Mouse (Mus musculus): Measurements from ENCODE around the gene Cnnm4. TPM values are rescaled to one million over a fixed set of nuclear protein-coding genes. Genes with fewer than 3 reads are reported as not detected.

Cnnm4 gene
- 1 to 10 TPM; 3.5 to 4.1 TPM for total RNA-seq (2021)

GRCm38 (mm10) chr1:36471181-36472105 lies at the start of gene Cnnm4:
Gene Cnnm4 (plus strand): TSS chr1:36471620.
- intact Hi-C loops (cut with DNase I) = loop anchor here (1.0 to 2.0 kb wide), 4 partner anchors 21 to 163 kb away; partner anchors contain the start of genes Kansl3 and Lman2l
- DNase-seq = peak; percentile 89 to 92

- intact Hi-C loops (cut with DNase I) = no loop called here
- no peak for DNase-seq
Measured at GRCm38 (mm10) chr1:36429511-36429910, 41.9 kb upstream of the Cnnm4 start.

- DNase-seq = no peak
- intact Hi-C loops (cut with DNase I) = no loop called here
Measured at GRCm38 (mm10) chr1:36432999-36433398, 38.4 kb upstream of the Cnnm4 start.

- intact Hi-C loops (cut with DNase I) = no loop called here
- DNase-seq = no peak
Measured at GRCm38 (mm10) chr1:36433616-36434015, 37.8 kb upstream of the Cnnm4 start.

- intact Hi-C loops (cut with DNase I) = no loop called here
- DNase-seq = peak; percentile 17 to 18
Measured at GRCm38 (mm10) chr1:36435071-36435470, 36.3 kb upstream of the Cnnm4 start.

- DNase-seq = no peak
- intact Hi-C loops (cut with DNase I) = no loop called here
Measured at GRCm38 (mm10) chr1:36436515-36436914, 34.9 kb upstream of the Cnnm4 start.

GRCm38 (mm10) chr1:36437223-36437622 lies 34.2 kb upstream of the Cnnm4 start:
- intact Hi-C loops (cut with DNase I) = no loop called here
- no peak for DNase-seq

- intact Hi-C loops (cut with DNase I) = no loop called here
- DNase-seq = peak; percentile 34 to 40
Measured at GRCm38 (mm10) chr1:36441101-36441500, 30.3 kb upstream of the Cnnm4 start.

GRCm38 (mm10) chr1:36444471-36445464 lies 26.7 kb upstream of the Cnnm4 start, which contains the start of gene Lman2l:
Gene Lman2l (minus strand): TSS chr1:36445271.
- intact Hi-C loops (cut with DNase I) = loop anchor here (2.0 to 5.0 kb wide), 2 partner anchors 26 to 48 kb away; partner anchors contain the start of gene Cnnm4

GRCm38 (mm10) chr1:36445508-36445907 lies 25.9 kb upstream of the Cnnm4 start:
- DNase-seq = no peak
- intact Hi-C loops (cut with DNase I) = loop anchor here (2.0 to 5.0 kb wide), 2 partner anchors 25 to 47 kb away; partner anchors contain the start of gene Cnnm4

More at GRCm38 (mm10) chr1:36444471-36445464, 26.7 kb upstream of the Cnnm4 start, which contains the start of gene Lman2l:
- peak; percentile 97 for DNase-seq

GRCm38 (mm10) chr1:36446106-36446824 lies 25.2 kb upstream of the Cnnm4 start:
- no peak for DNase-seq
- intact Hi-C loops (cut with DNase I) = loop anchor here (5.0 kb wide), 1 partner anchor 46 kb away; no protein-coding TSS in a partner anchor

GRCm38 (mm10) chr1:36446841-36447240 lies 24.6 kb upstream of the Cnnm4 start:
- intact Hi-C loops (cut with DNase I) = loop anchor here (5.0 kb wide), 1 partner anchor 45 kb away; no protein-coding TSS in a partner anchor
- DNase-seq = no peak

GRCm38 (mm10) chr1:36454055-36454815 lies 17.2 kb upstream of the Cnnm4 start:
- intact Hi-C loops (cut with DNase I) = no loop called here

GRCm38 (mm10) chr1:36457388-36458014 lies 13.9 kb upstream of the Cnnm4 start:
- DNase-seq = no peak
- intact Hi-C loops (cut with DNase I) = no loop called here

More at GRCm38 (mm10) chr1:36454055-36454815, 17.2 kb upstream of the Cnnm4 start:
- no peak for DNase-seq

GRCm38 (mm10) chr1:36458169-36458568 lies 13.3 kb upstream of the Cnnm4 start:
- no peak for DNase-seq
- intact Hi-C loops (cut with DNase I) = no loop called here

- no peak for DNase-seq
- intact Hi-C loops (cut with DNase I) = no loop called here
Measured at GRCm38 (mm10) chr1:36461829-36462228, 9.6 kb upstream of the Cnnm4 start.

GRCm38 (mm10) chr1:36465641-36466160 lies 5.7 kb upstream of the Cnnm4 start:
- intact Hi-C loops (cut with DNase I) = no loop called here
- DNase-seq = no peak

- no peak for DNase-seq
- intact Hi-C loops (cut with DNase I) = no loop called here
Measured at GRCm38 (mm10) chr1:36467446-36467845, 4.0 kb upstream of the Cnnm4 start.

Measured in heart, postnatal 10 days (tissue).